Mouse (Mus musculus): ENCODE data around the gene Morn3. TPM values are rescaled to one million over a fixed set of nuclear protein-coding genes. Genes with fewer than 3 reads are reported as not detected.
A peak's percentile ranks its signal among the peaks of the same experiment; 100 is the strongest.

Gene Morn3
- total and polyA plus RNA-seq, 3 experiments: not detected

DNA sequence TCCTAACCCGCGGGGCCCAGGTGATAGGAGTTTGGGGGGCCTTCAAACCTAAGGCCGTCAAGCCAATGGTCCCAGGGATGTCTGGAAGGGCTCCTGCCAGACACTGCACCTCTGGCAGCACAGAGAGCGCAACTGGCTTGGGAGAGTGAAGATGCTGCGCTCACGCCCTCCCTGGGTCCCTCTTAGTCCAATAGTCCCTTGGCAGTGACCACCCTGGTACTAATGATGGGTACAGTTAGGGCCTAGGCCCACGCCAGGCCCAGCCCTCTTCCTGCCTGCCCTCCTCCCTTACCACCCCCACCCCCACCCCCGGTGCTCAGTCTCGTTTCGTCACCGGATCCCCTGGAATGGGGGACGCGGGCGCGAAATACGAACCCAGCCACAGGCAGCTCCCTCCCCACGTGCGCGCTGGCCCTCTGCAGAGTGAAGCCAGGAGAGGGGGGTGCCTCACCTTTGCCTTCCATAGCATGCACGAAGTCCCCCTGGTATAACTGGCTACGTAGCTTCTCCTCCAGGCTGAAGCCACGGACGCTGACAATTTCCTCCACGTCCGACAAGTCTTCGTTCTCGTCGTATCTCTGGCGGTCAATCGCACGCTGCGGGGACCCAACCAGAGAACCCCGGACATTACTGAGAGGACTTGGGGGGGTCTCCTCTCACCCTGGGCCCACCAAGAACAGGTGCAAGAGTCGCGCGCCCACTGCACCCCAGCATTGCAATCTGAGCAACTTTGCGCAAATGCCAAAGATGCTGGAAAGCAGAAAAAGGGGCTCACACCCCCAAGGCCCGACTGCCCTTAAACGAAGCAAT, 59.4 kb downstream of the Morn3 start:
- Histone ChIP-seq H3K9me3 (replicated peaks; ENCODE audit: low read length) (no peaks in the 10 kb centered on the region), H3K4me2 (ENCODE audit: insufficient read depth, low read depth, poor library complexity, severe bottlenecking) (peak overlapping the region; percentile 67), H3K4me3 (replicated peaks in 1 of 3; ENCODE audit: low read depth in 2 of 3, low read length in 2 of 3, poor library complexity in 1 of 3) (peak overlapping the region; percentile 59 to 76 (median 63)), H3K27me3 (replicated peaks) (no peaks in the 10 kb centered on the region), H3K36me3 (replicated peaks in 1 of 2; ENCODE audit: control insufficient read depth in 1 of 2, insufficient read depth in 1 of 2, low read length in 1 of 2) (peaks cover 0 to 10% of the 10 kb centered on the region in 2 experiments), H3K9ac (ENCODE audit: insufficient read depth, low read depth) (peak overlapping the region; percentile 64), H3K79me2 (replicated peaks; ENCODE audit: control insufficient read depth, extremely low read depth, insufficient read depth, poor library complexity, severe bottlenecking) (peaks cover 13% of the 10 kb centered on the region), H3K4me1 (ENCODE audit: control insufficient read depth in 1 of 2, insufficient read depth in 2 of 2) (peaks cover 13 to 59% of the 10 kb centered on the region in 2 experiments), H3K27ac (ENCODE audit: insufficient read depth, low read depth) (peak overlapping the region; percentile 76)
- peak; percentile 37 for DNase-seq (ENCODE audit: extremely low read depth)
- TF ChIP-seq KAT2A (IDR thresholded peaks at IDR 0.05; ENCODE audit: insufficient replicate concordance, low read length) (no peak), IRF4 (IDR thresholded peaks at IDR 0.05; ENCODE audit: low read depth, low read length) (peak; percentile 66; the same call in 1 of the 2 replicates), ZC3H11A (IDR thresholded peaks at IDR 0.05; ENCODE audit: low read depth, low read length) (no peak), ETS1 (conservative IDR thresholded peaks at IDR 0.05; ENCODE audit: low read depth, low read length) (peak; percentile 55; the same call in 1 of the 2 replicates), POLR2A (IDR thresholded peaks at IDR 0.05; ENCODE audit: low read depth, low read length) (peak; percentile 66), MYC (IDR thresholded peaks at IDR 0.05; ENCODE audit: low read depth, low read length) (0 out of 2 replicates have a peak, but pooled peaks have one; percentile 26), MAX (IDR thresholded peaks at IDR 0.05; ENCODE audit: low read length) (peak; percentile 82), MXI1 (IDR thresholded peaks at IDR 0.05; ENCODE audit: low read depth, low read length) (peak; percentile 99), CTCF (conservative IDR thresholded peaks at IDR 0.05 in 1 of 2, IDR thresholded peaks at IDR 0.05 in 1 of 2; ENCODE audit: low read depth in 2 of 2, low read length in 2 of 2) (no peak), JUN (IDR thresholded peaks at IDR 0.05; ENCODE audit: insufficient read depth, low read depth, low read length) (no peak), CHD2 (IDR thresholded peaks at IDR 0.05; ENCODE audit: low read length) (peak; percentile 18; the same call in 1 of the 2 replicates), BHLHE40 (IDR thresholded peaks at IDR 0.05; ENCODE audit: low read depth, low read length) (peak; percentile 80), ZMIZ1 (IDR thresholded peaks at IDR 0.05; ENCODE audit: low read depth, low read length) (0 out of 2 replicates have a peak, but pooled peaks have one; percentile 12), GABPA (IDR thresholded peaks at IDR 0.05; ENCODE audit: insufficient replicate concordance, low read depth, low read length) (no peak), USF2 (conservative IDR thresholded peaks at IDR 0.05; ENCODE audit: low read depth, low read length) (no peak), SIN3A (IDR thresholded peaks at IDR 0.05; ENCODE audit: low read length) (peak; percentile 89), ZKSCAN1 (IDR thresholded peaks at IDR 0.05; ENCODE audit: borderline replicate concordance, low read depth, low read length) (no peak), TCF12 (IDR thresholded peaks at IDR 0.05; ENCODE audit: low read depth, low read length) (peak; percentile 55)
- dilution Hi-C loops (cut with MboI; ENCODE audit: extremely low pct_ligation_motif_present, extremely low pct_unique_long_range_greater_than_20kb, low sequenced_read_pairs) (no loop called here), in situ Hi-C loops (cut with MboI; ENCODE audit: low pct_ligation_motif_present, low pct_unique_long_range_greater_than_20kb, low sequenced_read_pairs) (no loop called here)

DNA sequence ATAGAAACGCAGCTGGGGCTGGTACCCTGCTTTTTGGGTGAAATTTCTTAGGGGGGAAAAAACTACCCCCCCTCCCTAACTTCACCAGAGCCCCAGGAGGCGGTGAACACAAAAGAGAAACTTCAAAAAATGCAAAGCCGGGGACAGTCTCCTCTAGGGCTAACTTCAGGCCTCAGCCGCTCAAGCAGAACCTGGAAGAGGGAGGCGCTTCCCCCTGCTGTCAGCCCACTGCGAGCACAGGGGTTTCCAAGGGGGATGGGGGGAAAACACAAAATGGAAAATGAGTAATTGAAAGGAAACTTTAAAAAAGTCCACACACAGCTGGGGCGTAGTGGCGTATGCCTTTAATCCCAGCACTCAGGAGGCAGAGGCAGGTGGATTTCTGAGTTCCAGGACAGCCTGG, 60.7 kb downstream of the Morn3 start:
- peak overlapping the region; percentile 74 for H3K9ac ChIP-seq (ENCODE audit: insufficient read depth, low read depth)
- in situ Hi-C loops (cut with MboI; ENCODE audit: low pct_ligation_motif_present, low pct_unique_long_range_greater_than_20kb, low sequenced_read_pairs): no loop called here
- TF ChIP-seq ZMIZ1 (IDR thresholded peaks at IDR 0.05; ENCODE audit: low read depth, low read length): no peak
- no peak for TF ChIP-seq NELFE (IDR thresholded peaks at IDR 0.05; ENCODE audit: low read depth, low read length)
- peak; percentile 94 for TF ChIP-seq ETS1 (conservative IDR thresholded peaks at IDR 0.05; ENCODE audit: low read depth, low read length)
- peak; percentile 70 for TF ChIP-seq MYC (IDR thresholded peaks at IDR 0.05; ENCODE audit: low read depth, low read length)
- TF ChIP-seq PAX5 (IDR thresholded peaks at IDR 0.05; ENCODE audit: low read length): no peak
- TF ChIP-seq ZC3H11A (IDR thresholded peaks at IDR 0.05; ENCODE audit: low read depth, low read length): no peak
- no peak for TF ChIP-seq GABPA (IDR thresholded peaks at IDR 0.05; ENCODE audit: insufficient replicate concordance, low read depth, low read length)
- TF ChIP-seq KAT2A (IDR thresholded peaks at IDR 0.05; ENCODE audit: insufficient replicate concordance, low read length): no peak
- peak; percentile 42; the same call in 1 of the 2 replicates for TF ChIP-seq JUN (IDR thresholded peaks at IDR 0.05; ENCODE audit: insufficient read depth, low read depth, low read length)
- TF ChIP-seq TCF12 (IDR thresholded peaks at IDR 0.05; ENCODE audit: low read depth, low read length): peak; percentile 90
- TF ChIP-seq MAZ (IDR thresholded peaks at IDR 0.05; ENCODE audit: low read depth, low read length): peak; percentile 74
- no peak; the same call in 1 of the 2 replicates for TF ChIP-seq RAD21 (IDR thresholded peaks at IDR 0.05; ENCODE audit: low read depth, low read length)
- peak; percentile 88 for TF ChIP-seq CHD2 (IDR thresholded peaks at IDR 0.05; ENCODE audit: low read length)
- peak; percentile 81 for TF ChIP-seq ZNF384 (IDR thresholded peaks at IDR 0.05; ENCODE audit: low read depth, low read length)
- no peak for TF ChIP-seq NRF1 (IDR thresholded peaks at IDR 0.05; ENCODE audit: low read depth, low read length)
- TF ChIP-seq CTCF (conservative IDR thresholded peaks at IDR 0.05 in 1 of 2, IDR thresholded peaks at IDR 0.05 in 1 of 2; ENCODE audit: low read depth in 2 of 2, low read length in 2 of 2): no peak; a peak in 1 of 4 replicates
- TF ChIP-seq USF2 (conservative IDR thresholded peaks at IDR 0.05; ENCODE audit: low read depth, low read length): no peak
- no peak for TF ChIP-seq E2F4 (IDR thresholded peaks at IDR 0.05; ENCODE audit: insufficient replicate concordance, low read depth, low read length)
- TF ChIP-seq TBP (conservative IDR thresholded peaks at IDR 0.05; ENCODE audit: low read depth, low read length): peak; percentile 46; the same call in 1 of the 2 replicates
- no peak for TF ChIP-seq MAFK (IDR thresholded peaks at IDR 0.05; ENCODE audit: insufficient replicate concordance, low read length)
- peak; percentile 77 for TF ChIP-seq IRF4 (IDR thresholded peaks at IDR 0.05; ENCODE audit: low read depth, low read length)
- peak; percentile 69 for TF ChIP-seq BHLHE40 (IDR thresholded peaks at IDR 0.05; ENCODE audit: low read depth, low read length)

More for the DNA sequence above, 60.7 kb downstream of the Morn3 start:
- no peaks in the 10 kb centered on the region for H3K27me3 ChIP-seq (replicated peaks)
- dilution Hi-C loops (cut with MboI; ENCODE audit: extremely low pct_ligation_motif_present, extremely low pct_unique_long_range_greater_than_20kb, low sequenced_read_pairs): no loop called here
- H3K4me1 ChIP-seq (ENCODE audit: control insufficient read depth in 1 of 2, insufficient read depth in 2 of 2): peaks cover 13 to 59% of the 10 kb centered on the region in 2 experiments
- H3K79me2 ChIP-seq (replicated peaks; ENCODE audit: control insufficient read depth, extremely low read depth, insufficient read depth, poor library complexity, severe bottlenecking): peaks cover 6% of the 10 kb centered on the region
- H3K9me3 ChIP-seq (replicated peaks; ENCODE audit: low read length): no peaks in the 10 kb centered on the region
- peaks cover 0 to 19% of the 10 kb centered on the region in 2 experiments for H3K36me3 ChIP-seq (replicated peaks in 1 of 2; ENCODE audit: control insufficient read depth in 1 of 2, insufficient read depth in 1 of 2, low read length in 1 of 2)
- H3K4me3 ChIP-seq (replicated peaks in 1 of 3; ENCODE audit: low read depth in 2 of 3, low read length in 2 of 3, poor library complexity in 1 of 3): peak overlapping the region in 2 of 3 experiments; percentile 59 to 76
- peak overlapping the region; percentile 67 for H3K4me2 ChIP-seq (ENCODE audit: insufficient read depth, low read depth, poor library complexity, severe bottlenecking)
- H3K27ac ChIP-seq (ENCODE audit: insufficient read depth, low read depth): peak overlapping the region; percentile 76
- peak; percentile 76 for DNase-seq (ENCODE audit: extremely low read depth)
